Mouse (Mus musculus): Measurements from ENCODE around the gene Camta1.

DNA sequence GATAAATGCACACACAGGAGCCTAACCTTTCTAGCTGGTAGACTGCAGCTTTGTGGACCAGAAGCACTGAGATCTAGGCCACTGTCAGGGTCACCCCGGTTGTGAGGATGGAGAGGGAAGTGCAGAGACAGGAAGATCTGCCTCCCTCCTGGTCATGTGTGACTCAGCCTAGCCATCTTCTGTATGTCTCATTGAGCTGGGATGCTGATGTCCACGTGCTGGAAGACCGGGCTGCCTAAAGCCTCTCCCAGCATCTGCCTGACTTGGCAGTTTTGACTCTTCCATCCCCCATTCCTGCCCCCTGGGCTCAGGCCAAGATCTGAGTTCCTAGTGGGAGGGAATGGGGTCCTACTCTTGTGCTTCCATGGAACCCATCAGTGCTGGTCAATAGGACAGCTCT is 557.7 kb downstream of the Camta1 start:
- TF ChIP-seq CTCF (IDR thresholded peaks at IDR 0.05; ENCODE audit: borderline replicate concordance, insufficient read depth, low read depth, low read length) (no peak), POLR2A (IDR thresholded peaks at IDR 0.05; ENCODE audit: borderline replicate concordance, insufficient read depth, low read length) (no peak)
